Mouse (Mus musculus): Measurements from ENCODE around the gene Igsf21. TPM values are rescaled to one million over a fixed set of nuclear protein-coding genes. Genes with fewer than 3 reads are reported as not detected.

Gene Igsf21
- polyA plus RNA-seq, 1 experiment from 2014 or later, result 0.19 TPM

DNA sequence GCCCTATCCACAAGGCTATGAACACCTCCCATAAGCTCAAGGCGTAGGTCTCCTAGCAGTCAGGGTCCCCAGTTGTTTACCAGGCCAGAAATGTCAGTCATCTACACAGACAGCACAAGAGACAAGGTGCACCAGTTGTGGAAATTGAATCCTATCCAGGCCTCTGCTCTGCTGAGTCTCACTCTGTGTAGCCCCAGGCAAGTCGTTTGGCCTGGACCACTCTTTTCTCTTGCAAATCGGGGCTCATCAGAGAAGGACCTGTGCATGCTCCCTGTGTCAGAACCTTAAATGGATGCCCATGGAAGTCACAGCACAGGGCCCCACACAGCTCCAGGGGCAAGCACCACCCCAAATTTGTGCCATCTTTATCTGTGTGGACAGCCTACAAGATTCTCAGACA is 154.9 kb downstream of the Igsf21 start:
- 62% methylated on average over 3 of the region's 3 CpGs for WGBS

DNA sequence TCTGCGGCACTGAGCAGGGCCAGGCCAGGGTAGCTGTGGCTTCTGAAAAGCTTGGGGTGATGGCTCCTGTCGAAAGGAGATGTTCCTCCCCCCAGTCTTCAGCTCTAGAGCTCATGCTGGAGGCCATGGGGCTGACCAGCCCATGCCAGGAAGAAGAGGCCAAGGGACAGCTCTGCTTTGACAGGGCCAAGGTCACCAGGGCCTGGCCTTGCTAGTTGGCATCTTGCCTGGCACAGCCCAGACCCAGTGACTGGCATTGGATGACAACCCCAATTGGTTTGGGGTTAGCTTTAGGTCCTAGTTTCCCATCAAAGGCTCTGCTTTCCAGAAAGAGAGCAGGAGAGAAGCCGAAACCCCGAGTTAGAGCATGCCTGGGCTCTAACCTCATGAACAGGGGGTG is 156.9 kb downstream of the Igsf21 start:
- Histone ChIP-seq H3K27ac (replicated peaks in 1 of 2; ENCODE audit: control insufficient read depth in 1 of 2, insufficient read depth in 1 of 2, low read depth in 2 of 2, low read length in 2 of 2) (no peak overlapping the region), H3K4me2 (ENCODE audit: low read length) (no peak overlapping the region), H3K27me3 (ENCODE audit: control insufficient read depth, insufficient read depth, low read length) (no peaks in the 10 kb centered on the region), H3K9me3 (ENCODE audit: control insufficient read depth, low read length) (no peaks in the 10 kb centered on the region), H3K4me1 (ENCODE audit: control insufficient read depth in 2 of 2, insufficient read depth in 2 of 2, low read length in 2 of 2) (no peaks in the 10 kb centered on the region; a peak in 1 of 4 replicates), H3K36me3 (ENCODE audit: control insufficient read depth, insufficient read depth, low read length) (no peaks in the 10 kb centered on the region), H3K9ac (ENCODE audit: low read length) (no peak overlapping the region), H3K4me3 (ENCODE audit: control insufficient read depth in 1 of 2, insufficient read depth in 1 of 2, low read depth in 1 of 2, low read length in 2 of 2) (no peak overlapping the region)
- no peak for ATAC-seq (ENCODE audit: insufficient number of reproducible peaks, insufficient read depth, low FRiP score, low read depth)
- 78% methylated on average over 4 of the region's 4 CpGs for WGBS

More for the DNA sequence above, 154.9 kb downstream of the Igsf21 start:
- H3K27me3 ChIP-seq (ENCODE audit: control insufficient read depth, insufficient read depth, low read length), result no peaks in the 10 kb centered on the region
- no peak overlapping the region for H3K4me2 ChIP-seq (ENCODE audit: low read length)
- no peak overlapping the region for H3K9ac ChIP-seq (ENCODE audit: low read length)
- H3K36me3 ChIP-seq (ENCODE audit: control insufficient read depth, insufficient read depth, low read length), result no peaks in the 10 kb centered on the region
- no peak overlapping the region for H3K27ac ChIP-seq (replicated peaks in 1 of 2; ENCODE audit: control insufficient read depth in 1 of 2, insufficient read depth in 1 of 2, low read depth in 2 of 2, low read length in 2 of 2)
- no peaks in the 10 kb centered on the region for H3K9me3 ChIP-seq (ENCODE audit: control insufficient read depth, low read length)
- H3K4me3 ChIP-seq (ENCODE audit: control insufficient read depth in 1 of 2, insufficient read depth in 1 of 2, low read depth in 1 of 2, low read length in 2 of 2), result no peak overlapping the region
- H3K4me1 ChIP-seq (ENCODE audit: control insufficient read depth in 2 of 2, insufficient read depth in 2 of 2, low read length in 2 of 2), result no peaks in the 10 kb centered on the region; a peak in 1 of 4 replicates
- no peak for ATAC-seq (ENCODE audit: insufficient number of reproducible peaks, insufficient read depth, low FRiP score, low read depth)

DNA sequence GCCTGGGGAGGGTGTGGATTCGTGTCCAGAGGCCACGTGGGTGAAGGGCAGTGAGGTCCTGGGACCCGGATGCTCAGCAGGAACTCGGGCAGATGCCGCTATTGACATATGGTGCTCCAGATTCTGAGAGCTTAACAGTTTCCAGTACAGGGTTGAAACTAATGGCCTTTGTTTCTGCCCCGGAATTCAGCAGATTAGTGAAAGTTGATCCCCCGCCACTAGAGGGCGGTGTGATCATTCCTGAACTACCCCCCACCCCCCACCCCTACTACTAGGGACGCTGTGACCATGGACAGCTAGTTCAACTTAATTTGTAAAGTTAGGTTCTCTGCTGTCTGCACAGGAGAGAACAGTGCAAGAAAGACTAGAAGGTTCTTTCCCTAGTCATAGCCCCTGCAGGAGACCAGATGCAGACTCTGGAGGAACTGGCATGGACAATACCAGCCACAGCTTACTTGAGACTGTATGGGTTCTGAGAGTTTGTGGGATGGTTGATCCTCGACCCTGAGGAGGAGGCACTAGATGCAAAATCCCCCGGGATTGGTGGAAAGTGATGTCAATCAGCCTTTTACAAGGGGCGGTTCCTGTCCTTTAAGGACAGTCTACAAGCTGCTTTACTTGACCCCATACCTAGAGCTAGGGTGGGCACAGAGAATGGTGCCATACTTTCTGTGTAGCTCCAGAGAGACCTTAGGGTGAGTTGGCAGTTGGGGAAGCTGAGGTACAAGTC is 157.7 kb downstream of the Igsf21 start:
- no peaks in the 10 kb centered on the region for H3K27me3 ChIP-seq (ENCODE audit: control insufficient read depth, insufficient read depth, low read length)
- no peak for ATAC-seq (ENCODE audit: insufficient number of reproducible peaks, insufficient read depth, low FRiP score, low read depth)
- WGBS, result 68% methylated on average over 12 of the region's 12 CpGs

DNA sequence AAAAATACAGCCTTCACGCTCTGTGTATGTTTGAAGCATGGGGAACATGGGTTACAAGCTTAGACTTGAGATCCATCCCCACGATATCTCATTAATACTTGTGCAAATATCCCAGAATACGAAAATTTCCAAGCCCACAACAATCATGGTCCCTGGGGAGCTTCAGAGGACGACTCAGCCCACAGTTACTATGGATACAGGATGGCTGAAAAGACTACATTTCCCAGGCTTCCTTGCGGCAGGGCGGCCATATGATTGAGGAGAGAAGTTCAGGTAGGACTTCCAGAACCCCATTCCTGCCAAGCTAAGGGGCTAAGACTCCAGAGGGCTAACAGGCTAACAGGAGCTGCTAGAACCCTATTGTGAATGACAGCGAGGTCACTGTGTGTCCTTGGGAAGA is 160.4 kb downstream of the Igsf21 start:
- no peak overlapping the region for H3K4me3 ChIP-seq (ENCODE audit: control insufficient read depth in 1 of 2, insufficient read depth in 1 of 2, low read depth in 1 of 2, low read length in 2 of 2)
- H3K4me1 ChIP-seq (ENCODE audit: control insufficient read depth in 2 of 2, insufficient read depth in 2 of 2, low read length in 2 of 2), result peaks cover 4% of the 10 kb centered on the region in 2 experiments; a peak in 1 of 4 replicates
- 52% methylated on average over 7 of the region's 7 CpGs for WGBS
- H3K27ac ChIP-seq (replicated peaks in 1 of 2; ENCODE audit: control insufficient read depth in 1 of 2, insufficient read depth in 1 of 2, low read depth in 2 of 2, low read length in 2 of 2), result no peak overlapping the region
- no peak for ATAC-seq (ENCODE audit: insufficient number of reproducible peaks, insufficient read depth, low FRiP score, low read depth)
- no peaks in the 10 kb centered on the region for H3K9me3 ChIP-seq (ENCODE audit: control insufficient read depth, low read length)
- no peak overlapping the region for H3K4me2 ChIP-seq (ENCODE audit: low read length)
- H3K36me3 ChIP-seq (ENCODE audit: control insufficient read depth, insufficient read depth, low read length), result no peaks in the 10 kb centered on the region
- no peak overlapping the region for H3K9ac ChIP-seq (ENCODE audit: low read length)
- no peaks in the 10 kb centered on the region for H3K27me3 ChIP-seq (ENCODE audit: control insufficient read depth, insufficient read depth, low read length)

More for the DNA sequence above, 157.7 kb downstream of the Igsf21 start:
- Histone ChIP-seq H3K36me3 (ENCODE audit: control insufficient read depth, insufficient read depth, low read length) (no peaks in the 10 kb centered on the region), H3K27ac (replicated peaks in 1 of 2; ENCODE audit: control insufficient read depth in 1 of 2, insufficient read depth in 1 of 2, low read depth in 2 of 2, low read length in 2 of 2) (no peak overlapping the region), H3K4me3 (ENCODE audit: control insufficient read depth in 1 of 2, insufficient read depth in 1 of 2, low read depth in 1 of 2, low read length in 2 of 2) (no peak overlapping the region), H3K4me1 (ENCODE audit: control insufficient read depth in 2 of 2, insufficient read depth in 2 of 2, low read length in 2 of 2) (peaks cover 3 to 4% of the 10 kb centered on the region in 2 experiments; a peak in 1 of 4 replicates), H3K9ac (ENCODE audit: low read length) (no peak overlapping the region), H3K4me2 (ENCODE audit: low read length) (no peak overlapping the region), H3K9me3 (ENCODE audit: control insufficient read depth, low read length) (no peaks in the 10 kb centered on the region)

DNA sequence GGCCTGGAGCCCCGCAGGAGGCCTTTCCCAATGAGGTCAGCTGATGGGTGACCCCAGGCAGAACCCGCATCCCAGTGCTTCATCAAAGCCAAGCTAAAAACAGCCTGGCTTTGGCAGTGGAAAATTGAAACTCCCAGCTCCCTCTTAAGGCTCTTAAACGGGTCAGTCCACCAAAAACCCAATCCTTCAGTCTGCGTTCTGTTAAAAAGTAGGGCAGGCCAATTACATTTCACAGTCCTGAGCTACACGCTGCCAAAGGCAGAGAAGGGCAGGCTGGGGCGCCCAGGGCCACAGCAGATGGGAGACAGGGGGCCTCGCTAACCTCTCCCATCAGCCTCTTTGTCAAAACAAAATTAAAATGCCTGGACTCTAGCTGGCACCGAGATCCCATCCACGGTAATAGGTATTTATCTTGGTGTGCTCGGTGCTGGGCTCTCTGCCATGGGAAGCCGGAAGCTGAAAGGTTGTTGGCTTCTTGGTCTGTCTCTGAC is 162.0 kb downstream of the Igsf21 start:
- 45% methylated on average over 11 of the region's 11 CpGs for WGBS

DNA sequence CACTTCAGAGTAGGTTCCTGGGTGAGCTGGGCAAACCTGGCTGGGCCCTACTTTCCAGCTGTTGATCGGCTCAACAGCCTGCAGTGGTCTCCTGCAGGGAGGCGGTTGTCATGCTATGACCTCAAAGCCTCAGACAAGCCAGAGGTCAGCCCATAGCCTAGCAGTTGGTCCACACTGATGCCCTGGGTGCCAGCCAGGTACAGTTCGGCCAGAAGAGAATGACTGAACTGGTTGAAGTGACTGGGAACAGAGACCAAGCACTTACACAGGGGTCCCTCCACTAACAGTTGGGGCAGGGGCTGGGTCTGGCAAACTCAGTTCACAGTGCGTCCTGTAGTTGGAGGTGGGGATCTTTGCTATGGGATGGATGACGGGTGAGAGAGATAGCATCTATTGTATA is 162.5 kb downstream of the Igsf21 start:
- WGBS, result 69% methylated on average over 5 of the region's 5 CpGs

More for the DNA sequence above, 162.0 kb downstream of the Igsf21 start:
- Histone ChIP-seq H3K27ac (replicated peaks in 1 of 2; ENCODE audit: control insufficient read depth in 1 of 2, insufficient read depth in 1 of 2, low read depth in 2 of 2, low read length in 2 of 2) (peak overlapping the region in 1 of 2 experiments; percentile 50; a peak in 1 of 4 replicates), H3K36me3 (ENCODE audit: control insufficient read depth, insufficient read depth, low read length) (no peaks in the 10 kb centered on the region), H3K9ac (ENCODE audit: low read length) (no peak overlapping the region), H3K4me3 (ENCODE audit: control insufficient read depth in 1 of 2, insufficient read depth in 1 of 2, low read depth in 1 of 2, low read length in 2 of 2) (no peak overlapping the region), H3K4me2 (ENCODE audit: low read length) (no peak overlapping the region), H3K9me3 (ENCODE audit: control insufficient read depth, low read length) (no peaks in the 10 kb centered on the region), H3K27me3 (ENCODE audit: control insufficient read depth, insufficient read depth, low read length) (no peaks in the 10 kb centered on the region), H3K4me1 (ENCODE audit: control insufficient read depth in 2 of 2, insufficient read depth in 2 of 2, low read length in 2 of 2) (peaks cover 4% of the 10 kb centered on the region in 2 experiments; a peak in 1 of 4 replicates)
- peak; percentile 55; the same call in 1 of the 2 replicates for ATAC-seq (ENCODE audit: insufficient number of reproducible peaks, insufficient read depth, low FRiP score, low read depth)

DNA sequence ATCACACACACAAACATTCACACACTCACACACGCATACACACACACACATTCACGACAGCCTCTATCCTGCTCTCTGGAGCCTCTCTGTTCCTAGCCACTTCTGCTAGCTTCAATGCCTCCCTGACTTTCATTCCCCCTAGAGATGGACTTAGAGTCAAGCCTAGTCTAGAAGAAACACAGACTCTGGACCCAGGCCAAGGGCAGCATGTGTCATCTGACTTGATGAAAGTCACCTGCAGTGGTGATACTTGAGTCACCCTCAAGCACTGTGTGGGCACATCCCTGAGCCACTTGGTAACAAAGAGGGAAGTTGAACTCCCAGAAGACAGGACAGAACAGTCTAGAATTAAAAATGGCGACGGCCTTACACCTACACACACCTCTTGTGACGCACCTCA is 168.2 kb downstream of the Igsf21 start:
- H3K36me3 ChIP-seq (ENCODE audit: control insufficient read depth, insufficient read depth, low read length), result no peaks in the 10 kb centered on the region
- ATAC-seq (ENCODE audit: insufficient number of reproducible peaks, insufficient read depth, low FRiP score, low read depth), result no peak
- H3K9ac ChIP-seq (ENCODE audit: low read length), result no peak overlapping the region
- 66% methylated on average over 5 of the region's 5 CpGs for WGBS
- no peaks in the 10 kb centered on the region for H3K27me3 ChIP-seq (ENCODE audit: control insufficient read depth, insufficient read depth, low read length)
- H3K4me2 ChIP-seq (ENCODE audit: low read length), result no peak overlapping the region
- no peak overlapping the region for H3K4me3 ChIP-seq (ENCODE audit: control insufficient read depth in 1 of 2, insufficient read depth in 1 of 2, low read depth in 1 of 2, low read length in 2 of 2)
- H3K4me1 ChIP-seq (ENCODE audit: control insufficient read depth in 2 of 2, insufficient read depth in 2 of 2, low read length in 2 of 2), result no peaks in the 10 kb centered on the region
- H3K9me3 ChIP-seq (ENCODE audit: control insufficient read depth, low read length), result no peaks in the 10 kb centered on the region
- no peak overlapping the region for H3K27ac ChIP-seq (replicated peaks in 1 of 2; ENCODE audit: control insufficient read depth in 1 of 2, insufficient read depth in 1 of 2, low read depth in 2 of 2, low read length in 2 of 2)

More for the DNA sequence above, 162.5 kb downstream of the Igsf21 start:
- Histone ChIP-seq H3K4me2 (ENCODE audit: low read length) (no peak overlapping the region), H3K27me3 (ENCODE audit: control insufficient read depth, insufficient read depth, low read length) (no peaks in the 10 kb centered on the region), H3K9me3 (ENCODE audit: control insufficient read depth, low read length) (no peaks in the 10 kb centered on the region), H3K9ac (ENCODE audit: low read length) (no peak overlapping the region), H3K27ac (replicated peaks in 1 of 2; ENCODE audit: control insufficient read depth in 1 of 2, insufficient read depth in 1 of 2, low read depth in 2 of 2, low read length in 2 of 2) (peak overlapping the region; percentile 37 to 50; a peak in 1 of 4 replicates), H3K4me3 (ENCODE audit: control insufficient read depth in 1 of 2, insufficient read depth in 1 of 2, low read depth in 1 of 2, low read length in 2 of 2) (no peak overlapping the region), H3K36me3 (ENCODE audit: control insufficient read depth, insufficient read depth, low read length) (no peaks in the 10 kb centered on the region), H3K4me1 (ENCODE audit: control insufficient read depth in 2 of 2, insufficient read depth in 2 of 2, low read length in 2 of 2) (peaks cover 4% of the 10 kb centered on the region in 2 experiments; a peak in 1 of 4 replicates)
- 0 out of 2 replicates have a peak, but pooled peaks have one; percentile 7 for ATAC-seq (ENCODE audit: insufficient number of reproducible peaks, insufficient read depth, low FRiP score, low read depth)

Data from heart, embryonic 14.5 days (tissue).